Mouse (Mus musculus): Measurements from ENCODE around the gene Ttc7b.

DNA sequence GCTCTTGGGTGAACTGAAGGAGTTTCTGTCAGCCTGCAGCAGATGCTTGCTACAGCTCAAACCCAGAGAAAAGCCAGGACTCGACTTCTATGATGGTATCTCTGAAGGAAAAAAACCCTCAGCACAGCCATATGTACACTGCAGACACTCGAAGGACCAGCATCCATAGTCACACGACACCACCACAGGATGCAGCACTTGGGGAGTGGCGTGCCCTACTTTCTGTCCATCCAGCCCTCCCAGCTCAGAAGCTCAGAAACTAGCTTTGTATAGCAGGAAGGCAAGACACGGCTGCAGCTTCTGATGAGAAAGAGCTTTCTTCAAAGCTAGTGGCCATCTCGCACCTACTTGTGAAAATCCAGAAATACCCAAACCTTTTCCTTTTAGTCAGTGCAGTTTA, 104.8 kb downstream of the Ttc7b start:
- TF ChIP-seq CTCF (IDR thresholded peaks at IDR 0.05; ENCODE audit: low read depth) (no peak), EP300 (IDR thresholded peaks at IDR 0.05; ENCODE audit: low read depth) (no peak)

Data from liver, postnatal 0 days (tissue).